33 mouse cellular contexts compared by ENCODE assay signal in the genomic region with DNA sequence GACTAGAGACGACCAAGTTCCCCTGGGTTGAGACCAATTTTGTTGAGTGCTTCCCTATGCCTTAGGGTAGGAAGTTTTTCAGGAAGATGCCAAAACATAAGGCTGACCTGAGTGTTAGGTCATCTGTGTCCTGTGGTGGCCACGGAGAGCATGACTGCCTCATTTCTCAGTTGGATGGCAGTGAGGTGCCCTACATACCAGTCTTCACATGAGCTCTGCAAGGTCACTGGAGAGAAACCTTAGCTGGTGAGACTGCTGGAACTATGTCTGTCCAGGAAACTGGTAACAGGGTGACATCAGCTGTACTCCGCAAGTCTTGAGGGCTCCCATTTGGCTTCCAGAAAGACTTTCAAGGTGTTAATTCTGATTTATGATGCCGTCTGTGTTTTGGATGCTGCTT.
"Had no signal": no experiment of that assay in that cellular context is flagged by ENCODE, and none has a peak within 500 bp of the region (broad histone marks: within the 10 kb centered on the region; RNA-seq: fewer than 3 reads in every experiment).

No protein-coding gene starts in this region.

- H3K27me3 ChIP-seq: heart, embryonic 12.5 days; heart, embryonic 13.5 days; heart, embryonic 15.5 days; hindbrain, embryonic 15.5 days; kidney, embryonic 15.5 days had no signal

- H3K9ac ChIP-seq: heart, embryonic 12.5 days; heart, embryonic 13.5 days; heart, embryonic 15.5 days; hindbrain, embryonic 12.5 days; hindbrain, embryonic 13.5 days; hindbrain, embryonic 14.5 days; hindbrain, embryonic 15.5 days; kidney, embryonic 15.5 days had no signal

- H3K4me1 ChIP-seq: heart, embryonic 12.5 days; heart, embryonic 13.5 days; heart, embryonic 15.5 days; hindbrain, embryonic 15.5 days; kidney, embryonic 15.5 days had no signal

- H3K4me2 ChIP-seq: heart, embryonic 11.5 days; heart, embryonic 12.5 days; heart, embryonic 13.5 days; heart, embryonic 15.5 days; hindbrain, embryonic 12.5 days; hindbrain, embryonic 13.5 days; hindbrain, embryonic 14.5 days; hindbrain, embryonic 15.5 days; kidney, embryonic 15.5 days had no signal

- H3K27ac ChIP-seq: heart, embryonic 13.5 days; heart, embryonic 15.5 days; hindbrain, embryonic 10.5 days; hindbrain, embryonic 12.5 days; hindbrain, embryonic 13.5 days; hindbrain, embryonic 14.5 days; hindbrain, embryonic 15.5 days; hindbrain, postnatal 0 days; kidney, embryonic 15.5 days; kidney, postnatal 0 days; layer of hippocampus, adult 2 months; left cerebral cortex, adult 2 months had no signal

- DNase-seq: heart, postnatal 10 days; heart, postnatal 14 days; heart, postnatal 36 days; heart, postnatal 4 days; kidney, adult 11 months; kidney, adult 18-20 months; kidney, adult 2 months; kidney, adult 8-10 months; kidney, adult 9 months; kidney, postnatal 10 days; kidney, postnatal 14 days; kidney, postnatal 25 days; kidney, postnatal 36 days; kidney, postnatal 4 days; layer of hippocampus, adult 9-11 months; layer of hippocampus, postnatal 36 days had no signal

- H3K9me3 ChIP-seq: heart, embryonic 12.5 days; heart, embryonic 13.5 days; heart, embryonic 15.5 days; hindbrain, embryonic 10.5 days; hindbrain, embryonic 12.5 days; hindbrain, embryonic 13.5 days; hindbrain, embryonic 15.5 days; kidney, embryonic 15.5 days had no signal

- ATAC-seq: hindbrain, embryonic 16.5 days; hindbrain, postnatal 0 days; inflammation-experienced regulatory T-cells, adult 6 months; intestine, embryonic 16.5 days had no signal

- H3K36me3 ChIP-seq: heart, embryonic 12.5 days; heart, embryonic 13.5 days; heart, embryonic 15.5 days; hindbrain, embryonic 10.5 days; hindbrain, embryonic 12.5 days; hindbrain, embryonic 13.5 days; hindbrain, embryonic 15.5 days; kidney, embryonic 15.5 days had no signal

- H3K4me3 ChIP-seq: heart, embryonic 12.5 days; heart, embryonic 13.5 days; heart, embryonic 15.5 days; hindbrain, embryonic 10.5 days; hindbrain, embryonic 12.5 days; hindbrain, embryonic 13.5 days; hindbrain, embryonic 15.5 days; kidney, embryonic 15.5 days; layer of hippocampus, adult 2 months; left cerebral cortex, adult 2 months had no signal
